18 mouse cellular contexts compared by ENCODE assay signal in the genomic region with DNA sequence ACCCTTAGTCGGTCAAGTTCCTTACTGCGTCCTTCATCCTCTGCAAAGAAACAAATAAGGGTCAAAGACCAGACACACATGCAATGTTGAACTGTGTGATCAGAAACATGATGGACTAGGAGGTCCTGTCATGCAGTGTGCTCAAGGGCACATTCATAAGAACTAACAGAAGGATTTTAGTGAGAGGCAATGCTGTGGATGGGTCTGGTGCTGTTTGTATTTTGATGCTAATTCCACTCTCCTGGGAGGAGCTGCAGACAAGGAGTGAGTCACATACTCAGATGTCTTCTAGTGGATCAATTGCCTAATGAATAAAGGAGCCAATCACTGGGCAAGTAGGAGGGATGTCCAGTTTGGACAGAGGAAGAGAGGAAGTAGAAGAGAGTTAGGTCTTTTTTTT.
"Had no signal": no experiment of that assay in that cellular context is flagged by ENCODE, and none has a peak within 500 bp of the region (broad histone marks: within the 10 kb centered on the region; RNA-seq: fewer than 3 reads in every experiment).

No protein-coding gene starts in this region.

- DNase-seq: lung, adult 18-20 months; lung, embryonic 14.5 days; lung, postnatal 10 days; lung, postnatal 4 days; retina, postnatal 1 day; right cerebral cortex, adult 18-20 months; right cerebral cortex, postnatal 25 days; right cerebral cortex, postnatal 4 days; spleen, adult 18-20 months; thymus, adult 18-20 months; thymus, postnatal 14 days; thymus, postnatal 36 days had no signal

- H3K27ac ChIP-seq: midbrain, embryonic 13.5 days; midbrain, embryonic 15.5 days; neural tube, embryonic 13.5 days; neural tube, embryonic 15.5 days had no signal

- H3K4me1 ChIP-seq: megakaryocyte, embryonic 14.5 days; midbrain, embryonic 13.5 days; midbrain, embryonic 15.5 days; neural tube, embryonic 13.5 days; neural tube, embryonic 15.5 days had no signal

- H3K4me3 ChIP-seq: megakaryocyte, embryonic 14.5 days; midbrain, embryonic 13.5 days; midbrain, embryonic 15.5 days; myocyte; neural tube, embryonic 13.5 days; neural tube, embryonic 15.5 days had no signal

- H3K9ac ChIP-seq: lung, embryonic 14.5 days; midbrain, embryonic 13.5 days; midbrain, embryonic 15.5 days; neural tube, embryonic 13.5 days; neural tube, embryonic 15.5 days had no signal

- ATAC-seq: midbrain, embryonic 13.5 days; midbrain, embryonic 15.5 days had no signal

- H3K9me3 ChIP-seq: megakaryocyte, embryonic 14.5 days; midbrain, embryonic 13.5 days; midbrain, embryonic 15.5 days; neural tube, embryonic 13.5 days; neural tube, embryonic 15.5 days had no signal
